Mouse (Mus musculus): ENCODE data around the gene Slco1c1.
"Not testable (repeated sequence)": the region's sequence is repeated elsewhere in the genome, so short reads cannot be mapped to it uniquely, and the experiment has no call there.

Slco1c1 gene

GRCm38 (mm10) chr6:141590598-141591200, 66.5 kb downstream of the Slco1c1 start:
- DNase-seq, result not testable (repeated sequence)

- DNase-seq, result no peak
Observed at GRCm38 (mm10) chr6:141596081-141596480, 71.9 kb downstream of the Slco1c1 start.

- DNase-seq, result no peak
Observed at GRCm38 (mm10) chr6:141597037-141597436, 72.9 kb downstream of the Slco1c1 start.

GRCm38 (mm10) chr6:141600940-141601339, 76.8 kb downstream of the Slco1c1 start:
- no peak for DNase-seq

GRCm38 (mm10) chr6:141610702-141611260, 86.6 kb downstream of the Slco1c1 start:
- DNase-seq, result no peak

- no peak for DNase-seq
Observed at GRCm38 (mm10) chr6:141614017-141614416, 89.8 kb downstream of the Slco1c1 start.

- no peak for DNase-seq
Observed at GRCm38 (mm10) chr6:141615348-141615747, 91.2 kb downstream of the Slco1c1 start.
